Mouse (Mus musculus) limb, embryonic 12.5 days (tissue): ENCODE measurements around the gene Rpl38. TPM values are rescaled to one million over a fixed set of nuclear protein-coding genes. Genes with fewer than 3 reads are reported as not detected.

Source experiments
- ATAC-seq: fragments of 200-750 bp; cut with Nextera tagmentation; 2 replicates; pipeline ENCODE4 v1.8.0; 2017; ENCODE audit warnings: low read depth, moderate TSS enrichment; ENCODE audit not compliant: insufficient number of reproducible peaks, insufficient read depth, low FRiP score, low TSS enrichment
- H3K27ac ChIP-seq: fragments of 300-500 bp; sonication (generic); 2 replicates; pipeline ENCODE4 v1.5.1; 2016; ENCODE audit warnings: mild to moderate bottlenecking, moderate library complexity
- H3K27me3 ChIP-seq: fragments of 300-500 bp; sonication (generic); 2 replicates; pipeline ENCODE4 v1.6.1; 2016; ENCODE audit warnings: mild to moderate bottlenecking, moderate library complexity
- H3K36me3 ChIP-seq: fragments of 300-500 bp; sonication (generic); 2 replicates; pipeline ENCODE4 v1.6.1; 2016; ENCODE audit warnings: mild to moderate bottlenecking, moderate library complexity
- H3K4me1 ChIP-seq: fragments of 300-500 bp; sonication (generic); replicated peaks from 2 replicates; pipeline ENCODE4 v1.6.1; 2016
- H3K4me2 ChIP-seq: fragments of 300-500 bp; sonication (generic); 2 replicates; pipeline ENCODE4 v1.6.1; 2016; ENCODE audit warnings: mild to moderate bottlenecking, moderate library complexity
- H3K4me3 ChIP-seq: fragments of 300-500 bp; sonication (generic); replicated peaks from 2 replicates; pipeline ENCODE4 v1.5.1; 2016; ENCODE audit warnings: mild to moderate bottlenecking
- H3K9ac ChIP-seq: fragments of 300-500 bp; sonication (generic); replicated peaks from 2 replicates; pipeline ENCODE4 v1.6.1; 2016; ENCODE audit warnings: mild to moderate bottlenecking, moderate library complexity
- H3K9me3 ChIP-seq: fragments of 300-500 bp; sonication (generic); 2 replicates; pipeline ENCODE4 v1.6.1; 2016; ENCODE audit warnings: mild to moderate bottlenecking, moderate library complexity
- WGBS: fragments of 180-500 bp; shearing (Covaris S2); methylation state at CpG from one replicate; pipeline ENCODE4 v1.1.7; 2016; 5-methylcytosine and 5-hydroxymethylcytosine counted together
- polyA plus RNA-seq: library from polyadenylated mRNA; unstranded; fragments of >200 nt; fragmentation: Nextera tagmentation; extraction: Ambion mirVana; gene quantifications from 2 replicates; pipeline ENCODE4 v1.2.1, GENCODE M21; 2016

Gene Rpl38
- polyA plus RNA-seq, 1 experiment from 2014 or later: 981 TPM

DNA sequence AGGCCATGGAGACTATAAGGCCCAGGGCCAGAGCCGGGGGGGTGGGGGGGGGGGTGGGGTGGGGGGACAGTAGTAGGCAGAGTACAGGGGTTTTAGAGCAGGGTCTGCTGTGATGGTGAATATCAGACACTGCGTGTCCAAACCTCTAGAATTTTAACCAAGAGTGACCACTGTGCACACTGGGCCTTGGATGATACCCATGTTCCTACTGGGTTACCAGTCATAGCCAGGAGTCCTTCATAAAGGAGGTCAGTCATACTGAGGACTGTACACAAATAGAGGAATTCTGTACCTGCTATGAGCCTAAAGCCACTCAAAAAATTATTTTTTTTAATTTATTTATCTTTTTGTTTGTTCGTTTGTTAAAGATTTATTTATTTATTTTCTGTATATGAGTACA is 20.4 kb downstream of the Rpl38 start:
- no peak overlapping the region for H3K9ac ChIP-seq
- no peak overlapping the region for H3K4me3 ChIP-seq
- H3K36me3 ChIP-seq: peaks cover 7% of the 10 kb centered on the region
- 90% methylated on average over 3 of the region's 3 CpGs for WGBS
- H3K27ac ChIP-seq: no peak overlapping the region
- no peaks in the 10 kb centered on the region for H3K27me3 ChIP-seq
- peaks cover 16% of the 10 kb centered on the region for H3K4me1 ChIP-seq
- no peaks in the 10 kb centered on the region for H3K9me3 ChIP-seq
- ATAC-seq: no peak
- no peak overlapping the region for H3K4me2 ChIP-seq

DNA sequence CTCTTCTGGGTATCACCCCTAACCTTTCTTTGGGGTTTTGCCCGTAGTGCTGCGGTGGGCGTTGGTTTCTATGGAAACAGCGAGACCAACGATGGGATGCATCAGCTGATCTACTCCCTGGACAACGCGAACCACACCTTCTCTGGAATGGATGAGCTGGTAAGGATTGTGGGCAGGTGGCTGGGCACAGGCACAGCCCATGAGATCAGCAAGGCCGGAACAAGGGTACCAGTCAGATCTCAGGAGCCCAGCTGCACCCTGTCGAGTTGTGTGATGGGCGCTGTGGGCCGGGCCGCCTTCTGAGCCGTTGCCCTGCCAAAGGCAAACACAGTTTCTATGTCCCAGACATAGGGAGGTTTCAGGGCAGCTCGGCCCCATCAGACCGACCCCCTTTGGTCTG is 21.9 kb downstream of the Rpl38 start:
- Histone ChIP-seq H3K36me3 (peaks cover 7% of the 10 kb centered on the region), H3K27me3 (no peaks in the 10 kb centered on the region), H3K9ac (no peak overlapping the region), H3K4me3 (no peak overlapping the region), H3K27ac (no peak overlapping the region), H3K9me3 (no peaks in the 10 kb centered on the region), H3K4me1 (peaks cover 2% of the 10 kb centered on the region; the same call in 1 of the 2 replicates), H3K4me2 (no peak overlapping the region)
- 92% methylated on average over 15 of the region's 15 CpGs for WGBS
- no peak for ATAC-seq

DNA sequence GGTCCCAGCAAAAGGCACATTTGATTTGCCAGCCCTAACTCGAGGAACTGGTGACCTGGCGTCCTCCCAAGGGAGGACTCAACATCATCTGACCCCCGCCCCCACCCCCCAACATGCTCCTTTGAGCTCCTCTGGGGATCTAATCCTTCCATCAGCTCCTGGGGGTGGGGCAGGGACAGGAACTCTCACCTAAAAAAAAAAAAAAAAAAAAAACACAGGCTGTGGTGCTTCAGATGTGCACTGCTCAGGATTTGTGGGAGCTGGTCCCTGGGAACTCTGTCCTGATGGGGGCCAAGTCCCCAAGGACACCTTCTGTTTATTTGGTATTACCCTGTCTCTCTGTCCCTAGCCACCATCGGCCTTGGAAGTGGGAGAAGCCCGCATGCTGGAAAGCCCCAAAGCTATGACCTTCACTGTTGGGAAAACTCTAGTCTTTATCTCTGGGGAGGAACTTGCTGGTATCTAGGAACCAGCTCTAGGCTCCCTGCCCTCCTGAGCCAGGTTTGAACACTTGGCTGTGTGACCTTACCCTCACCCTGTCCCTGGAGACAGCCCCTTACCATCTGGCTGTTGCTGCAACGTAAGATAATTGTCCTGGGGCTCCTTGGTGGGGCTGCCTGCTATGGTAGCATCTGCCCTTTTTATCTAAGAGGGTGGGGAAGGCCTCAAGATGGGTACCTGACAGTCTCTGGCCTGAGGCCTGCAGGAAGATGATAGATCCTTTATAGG is 23.3 kb downstream of the Rpl38 start:
- WGBS: 40% methylated on average over 6 of the region's 6 CpGs

DNA sequence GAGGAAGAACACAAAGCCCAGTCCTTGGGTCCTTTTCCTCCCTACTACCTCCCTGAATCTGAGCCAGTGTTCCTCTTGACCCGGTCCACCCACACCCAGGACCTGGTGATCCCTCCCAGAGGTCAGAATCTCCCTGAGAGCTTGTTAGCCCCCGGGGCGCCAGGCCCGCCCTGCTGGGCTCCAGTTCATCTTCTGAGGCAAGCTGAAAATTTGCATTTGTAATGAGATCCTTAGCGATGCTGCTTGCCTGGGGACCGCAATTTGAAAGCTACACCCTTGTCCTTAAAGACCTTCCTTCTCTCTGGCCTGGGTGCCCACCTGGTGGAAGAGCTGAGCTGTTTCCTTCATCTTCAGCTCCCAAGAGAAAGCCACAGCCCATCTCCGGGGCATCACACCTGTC is 24.3 kb downstream of the Rpl38 start:
- Histone ChIP-seq H3K9ac (no peak overlapping the region), H3K4me3 (no peak overlapping the region), H3K9me3 (no peaks in the 10 kb centered on the region), H3K4me2 (no peak overlapping the region), H3K4me1 (no peaks in the 10 kb centered on the region; the same call in 1 of the 2 replicates), H3K27me3 (no peaks in the 10 kb centered on the region), H3K27ac (no peak overlapping the region), H3K36me3 (peaks cover 7% of the 10 kb centered on the region)
- WGBS: 45% methylated on average over 7 of the region's 7 CpGs
- no peak for ATAC-seq

More for the DNA sequence above, 23.3 kb downstream of the Rpl38 start:
- Histone ChIP-seq H3K27ac (no peak overlapping the region), H3K4me1 (no peaks in the 10 kb centered on the region; the same call in 1 of the 2 replicates), H3K9me3 (no peaks in the 10 kb centered on the region), H3K4me3 (no peak overlapping the region), H3K4me2 (no peak overlapping the region), H3K36me3 (peaks cover 7% of the 10 kb centered on the region), H3K27me3 (no peaks in the 10 kb centered on the region), H3K9ac (no peak overlapping the region)
- no peak for ATAC-seq

DNA sequence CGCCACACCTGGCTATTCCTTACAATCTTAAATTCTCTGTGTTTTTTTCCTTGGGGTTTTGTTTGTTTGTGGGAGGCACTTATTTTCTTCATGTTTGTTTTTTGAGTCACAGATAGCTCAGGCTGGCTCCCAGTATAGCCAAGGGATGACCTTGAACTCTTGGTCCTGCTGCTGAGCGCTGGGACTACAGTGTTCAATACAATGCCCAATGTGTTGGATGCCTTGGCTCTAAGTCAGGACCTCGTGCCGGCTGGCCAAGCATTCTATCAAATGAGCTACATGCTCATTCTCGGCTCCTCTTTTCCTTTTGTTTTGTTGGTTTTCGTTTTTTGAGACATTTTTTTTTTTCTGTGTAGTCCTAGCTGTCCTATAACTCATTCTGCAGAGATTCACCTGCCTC is 25.1 kb downstream of the Rpl38 start:
- H3K9ac ChIP-seq: no peak overlapping the region
- peaks cover 7% of the 10 kb centered on the region for H3K36me3 ChIP-seq

DNA sequence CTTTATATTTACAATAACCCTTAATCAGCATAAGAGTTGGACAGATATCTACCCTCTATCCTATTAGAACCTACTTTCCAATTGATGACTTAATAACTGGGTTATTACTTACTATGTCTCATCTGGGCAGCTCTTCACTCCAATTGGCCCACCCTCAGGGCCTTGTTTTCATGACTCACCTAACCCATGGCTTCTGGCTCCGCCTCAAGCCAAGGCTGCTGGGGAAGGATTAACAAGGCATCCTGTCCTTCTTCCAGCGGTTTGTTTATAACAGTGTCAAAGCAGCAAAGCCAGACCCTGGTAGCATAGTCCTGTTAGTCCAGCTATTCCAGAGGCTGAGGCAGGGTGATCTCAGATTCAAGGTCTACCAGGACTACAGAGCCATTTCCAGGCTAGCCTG is 26.1 kb downstream of the Rpl38 start:
- no peak for ATAC-seq
- no peak overlapping the region for H3K4me3 ChIP-seq
- no peaks in the 10 kb centered on the region for H3K27me3 ChIP-seq
- peaks cover 9% of the 10 kb centered on the region for H3K36me3 ChIP-seq
- no peak overlapping the region for H3K9ac ChIP-seq
- no peaks in the 10 kb centered on the region for H3K4me1 ChIP-seq
- no peak overlapping the region for H3K4me2 ChIP-seq
- H3K9me3 ChIP-seq: no peaks in the 10 kb centered on the region
- 86% methylated on average over 2 of the region's 2 CpGs for WGBS
- no peak overlapping the region for H3K27ac ChIP-seq

More for the DNA sequence above, 25.1 kb downstream of the Rpl38 start:
- WGBS: 86% methylated on average over 6 of the region's 6 CpGs
- Histone ChIP-seq H3K27me3 (no peaks in the 10 kb centered on the region), H3K4me1 (no peaks in the 10 kb centered on the region), H3K9me3 (no peaks in the 10 kb centered on the region), H3K4me2 (no peak overlapping the region), H3K27ac (no peak overlapping the region), H3K4me3 (no peak overlapping the region)
- ATAC-seq: no peak

DNA sequence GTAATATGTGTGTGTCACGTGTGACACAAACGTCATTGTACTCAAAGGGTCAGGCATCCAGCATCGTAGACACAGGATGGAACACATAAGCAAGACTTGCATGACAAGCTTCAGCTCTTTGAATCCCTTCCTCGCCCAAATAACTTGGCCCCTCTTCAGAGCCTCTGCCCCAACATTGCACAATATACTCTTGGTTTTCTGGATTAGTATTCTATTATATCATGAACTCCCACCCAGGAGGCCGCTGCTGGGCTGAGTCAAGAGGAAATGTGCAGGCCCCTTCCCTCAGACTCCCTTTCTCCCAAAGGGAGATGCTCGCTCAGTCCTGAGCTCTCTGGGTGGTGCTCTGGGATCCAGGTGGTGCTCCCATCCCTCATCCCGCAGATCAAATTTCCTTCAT is 30.2 kb downstream of the Rpl38 start:
- Histone ChIP-seq H3K4me1 (no peaks in the 10 kb centered on the region), H3K9ac (no peak overlapping the region), H3K36me3 (0 out of 2 replicates have a peak, but pooled peaks cover 4% of the 10 kb centered on the region), H3K27ac (no peak overlapping the region), H3K4me3 (no peak overlapping the region), H3K4me2 (no peak overlapping the region), H3K9me3 (no peaks in the 10 kb centered on the region), H3K27me3 (no peaks in the 10 kb centered on the region)
- 98% methylated on average over 7 of the region's 7 CpGs for WGBS
- ATAC-seq: no peak

DNA sequence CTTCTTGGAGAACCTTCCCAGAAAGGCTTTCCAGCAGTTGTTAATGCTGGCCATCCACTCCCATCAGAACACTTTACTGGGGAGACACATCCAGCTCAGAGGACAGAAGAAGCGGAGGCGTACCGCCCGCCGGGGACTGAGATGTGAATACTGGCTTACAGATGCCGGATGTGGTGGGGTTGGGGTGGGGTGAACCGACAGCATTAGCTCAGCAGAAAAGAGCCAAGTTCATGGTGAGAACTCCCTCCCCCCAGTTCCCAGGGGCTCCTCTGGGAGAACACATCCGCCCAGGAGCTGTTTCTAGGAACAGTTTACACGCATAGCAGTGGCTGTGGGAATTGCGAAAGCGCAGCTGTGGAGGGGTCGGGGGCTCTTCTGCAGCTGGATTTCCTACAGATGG is 31.2 kb downstream of the Rpl38 start:
- no peak for ATAC-seq
- 84% methylated on average over 12 of the region's 12 CpGs for WGBS

DNA sequence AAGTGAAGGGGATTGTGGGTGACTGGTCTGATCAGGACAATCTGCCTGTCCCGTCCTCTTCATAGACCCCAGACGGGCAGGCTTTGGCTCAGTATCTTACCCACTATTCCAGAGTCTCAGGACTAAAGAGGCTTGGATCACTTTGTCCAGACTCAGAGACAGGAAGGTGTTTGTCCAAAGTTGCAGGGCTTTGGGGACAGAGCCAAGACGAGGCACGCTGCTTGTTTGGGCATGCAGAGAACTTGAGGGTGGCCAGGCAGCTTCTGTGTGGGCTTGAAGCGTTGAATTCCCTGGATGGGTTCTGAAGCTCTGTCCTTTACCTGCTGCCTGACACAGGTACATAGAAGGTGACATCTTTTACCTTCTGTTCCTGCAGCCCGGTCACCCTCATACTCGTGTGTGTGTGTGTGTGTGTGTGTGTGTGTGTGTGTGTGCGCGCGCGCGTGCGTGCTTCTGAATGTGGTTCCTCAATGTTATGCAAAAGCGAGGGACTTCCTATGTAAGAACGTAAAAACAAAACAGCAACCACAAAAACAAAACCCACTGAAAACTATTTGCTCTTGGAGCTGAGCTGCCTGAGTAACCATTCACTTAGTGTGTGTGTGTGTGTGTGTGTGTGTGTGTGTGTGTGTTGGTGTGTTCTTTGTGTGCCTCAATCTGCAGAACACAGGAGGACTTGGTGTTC is 34.1 kb downstream of the Rpl38 start:
- H3K27me3 ChIP-seq: no peaks in the 10 kb centered on the region
- no peak overlapping the region for H3K27ac ChIP-seq
- no peak overlapping the region for H3K4me3 ChIP-seq
- no peak overlapping the region for H3K9ac ChIP-seq
- H3K9me3 ChIP-seq: no peaks in the 10 kb centered on the region
- H3K36me3 ChIP-seq: 0 out of 2 replicates have a peak, but pooled peaks cover 4% of the 10 kb centered on the region
- H3K4me1 ChIP-seq: peaks cover 7% of the 10 kb centered on the region; the same call in 1 of the 2 replicates
- H3K4me2 ChIP-seq: no peak overlapping the region
- no peak for ATAC-seq
- WGBS: 86% methylated on average over 15 of the region's 15 CpGs

More for the DNA sequence above, 31.2 kb downstream of the Rpl38 start:
- 0 out of 2 replicates have a peak, but pooled peaks cover 4% of the 10 kb centered on the region for H3K36me3 ChIP-seq
- no peaks in the 10 kb centered on the region for H3K27me3 ChIP-seq
- no peaks in the 10 kb centered on the region for H3K9me3 ChIP-seq
- H3K4me1 ChIP-seq: peaks cover 7% of the 10 kb centered on the region; the same call in 1 of the 2 replicates
- H3K4me3 ChIP-seq: no peak overlapping the region
- H3K9ac ChIP-seq: peak overlapping the region; percentile 23; the same call in 1 of the 2 replicates
- H3K27ac ChIP-seq: no peak overlapping the region
- no peak overlapping the region for H3K4me2 ChIP-seq

DNA sequence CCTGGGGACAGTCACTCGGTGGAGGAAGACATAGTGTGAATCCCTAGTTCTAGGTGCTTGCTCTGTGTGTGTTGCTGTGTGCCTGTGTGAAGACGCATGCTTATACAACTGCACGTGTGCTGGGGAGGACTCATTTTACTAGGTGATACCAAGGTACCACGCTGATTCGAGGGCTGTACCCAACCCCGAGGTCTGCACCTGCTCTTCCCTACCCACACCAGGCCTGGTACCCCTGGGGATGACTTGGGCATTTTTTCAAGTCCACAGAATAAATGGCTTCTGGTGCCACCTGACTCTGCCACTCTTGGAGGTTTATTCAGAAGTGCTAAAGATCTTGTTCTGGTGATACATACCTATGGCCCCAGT is 34.7 kb downstream of the Rpl38 start:
- Histone ChIP-seq H3K36me3 (0 out of 2 replicates have a peak, but pooled peaks cover 9% of the 10 kb centered on the region), H3K4me3 (no peak overlapping the region), H3K27ac (no peak overlapping the region), H3K4me2 (no peak overlapping the region), H3K9me3 (no peaks in the 10 kb centered on the region), H3K4me1 (peaks cover 7% of the 10 kb centered on the region; the same call in 1 of the 2 replicates), H3K9ac (no peak overlapping the region), H3K27me3 (no peaks in the 10 kb centered on the region)
- no peak for ATAC-seq
- 90% methylated on average over 6 of the region's 6 CpGs for WGBS

DNA sequence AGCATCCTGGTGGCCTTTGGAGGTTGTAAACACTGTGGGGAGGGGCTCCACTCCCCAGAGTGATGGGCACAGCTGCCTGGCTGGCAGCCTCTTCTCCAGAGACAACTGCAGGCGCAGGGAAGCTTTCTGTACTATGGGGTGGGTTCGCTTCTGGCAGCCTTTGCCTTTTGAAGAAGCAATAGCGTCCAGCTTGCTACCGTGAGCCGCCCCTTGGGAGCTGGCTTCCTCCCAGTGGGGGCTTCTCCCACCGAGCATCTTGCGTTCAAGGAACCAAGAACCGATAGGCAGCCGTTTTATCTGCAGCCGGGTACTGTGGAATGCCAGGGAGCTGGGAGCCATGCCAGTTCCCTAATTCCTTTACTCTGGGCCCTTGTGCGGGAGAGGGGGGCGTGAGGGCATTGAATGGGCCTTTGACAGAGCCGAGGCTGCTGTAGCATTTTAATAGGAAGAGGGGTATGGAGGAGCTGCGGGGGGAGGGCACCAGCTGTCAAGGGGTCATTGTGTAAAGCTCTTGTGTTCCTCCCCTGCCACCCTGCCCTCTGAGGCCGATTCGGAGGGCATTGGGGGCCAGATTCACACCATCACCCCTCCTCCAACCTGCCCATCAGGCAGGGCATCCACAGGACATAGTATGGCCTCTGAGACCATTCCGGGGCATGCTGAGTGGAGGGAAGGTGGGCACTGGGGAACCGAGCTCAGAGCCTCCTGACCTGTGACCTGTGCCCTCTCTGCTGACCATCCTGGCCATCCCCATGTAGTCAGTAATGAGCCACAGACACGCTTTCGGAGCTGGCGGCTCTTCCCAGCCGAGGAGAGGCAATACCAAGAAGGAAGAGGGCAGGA is 36.0 kb downstream of the Rpl38 start:
- H3K9me3 ChIP-seq: no peaks in the 10 kb centered on the region
- H3K27me3 ChIP-seq: no peaks in the 10 kb centered on the region
- H3K27ac ChIP-seq: no peak overlapping the region
- H3K36me3 ChIP-seq: peaks cover 17% of the 10 kb centered on the region; the same call in 1 of the 2 replicates
- H3K4me1 ChIP-seq: peaks cover 7% of the 10 kb centered on the region; the same call in 1 of the 2 replicates
- H3K4me2 ChIP-seq: no peak overlapping the region
- 66% methylated on average over 22 of the region's 22 CpGs for WGBS
- no peak overlapping the region for H3K9ac ChIP-seq
- no peak for ATAC-seq
- no peak overlapping the region for H3K4me3 ChIP-seq
